Mouse (Mus musculus): Measurements from ENCODE around the gene Pak1ip1. TPM values are rescaled to one million over a fixed set of nuclear protein-coding genes. Genes with fewer than 3 reads are reported as not detected.

The Pak1ip1 gene
- polyA plus RNA-seq, 1 experiment from 2014 or later, result 55.1 TPM

- Histone ChIP-seq H3K4me1 (ENCODE audit: control insufficient read depth, insufficient read depth, low read depth, low read length) (peaks cover 14% of the 10 kb centered on the region), H3K9ac (ENCODE audit: low read depth, low read length) (no peak overlapping the region), H3K36me3 (ENCODE audit: control insufficient read depth, insufficient read depth, low read length) (peaks cover 9% of the 10 kb centered on the region; the same call in 1 of the 2 replicates), H3K27me3 (replicated peaks; ENCODE audit: control insufficient read depth, insufficient read depth, low read length) (no peaks in the 10 kb centered on the region), H3K4me2 (ENCODE audit: low read length) (no peak overlapping the region), H3K4me3 (ENCODE audit: low read length) (no peak overlapping the region), H3K9me3 (ENCODE audit: control insufficient read depth, low read length) (no peaks in the 10 kb centered on the region), H3K27ac (ENCODE audit: low read depth, low read length) (no peak overlapping the region)
- ATAC-seq, result no peak
- WGBS, result 97% methylated on average over 9 of the region's 9 CpGs
These were observed 17.4 kb downstream of the Pak1ip1 start for GRCm38 (mm10) chr13:41018236-41018635.

GRCm38 (mm10) chr13:41018756-41019591, 18.2 kb downstream of the Pak1ip1 start:
- H3K4me2 ChIP-seq (ENCODE audit: low read length), result no peak overlapping the region
- H3K9ac ChIP-seq (ENCODE audit: low read depth, low read length), result no peak overlapping the region
- ATAC-seq, result no peak
- H3K36me3 ChIP-seq (ENCODE audit: control insufficient read depth, insufficient read depth, low read length), result peaks cover 12% of the 10 kb centered on the region; the same call in 1 of the 2 replicates
- 93% methylated on average over 13 of the region's 13 CpGs for WGBS
- H3K9me3 ChIP-seq (ENCODE audit: control insufficient read depth, low read length), result no peaks in the 10 kb centered on the region
- no peak overlapping the region for H3K4me3 ChIP-seq (ENCODE audit: low read length)
- H3K27me3 ChIP-seq (replicated peaks; ENCODE audit: control insufficient read depth, insufficient read depth, low read length), result no peaks in the 10 kb centered on the region
- no peak overlapping the region for H3K27ac ChIP-seq (ENCODE audit: low read depth, low read length)
- peaks cover 14% of the 10 kb centered on the region for H3K4me1 ChIP-seq (ENCODE audit: control insufficient read depth, insufficient read depth, low read depth, low read length)

GRCm38 (mm10) chr13:41020494-41020893, 19.7 kb downstream of the Pak1ip1 start:
- Histone ChIP-seq H3K4me3 (ENCODE audit: low read length) (no peak overlapping the region), H3K36me3 (ENCODE audit: control insufficient read depth, insufficient read depth, low read length) (peaks cover 12% of the 10 kb centered on the region; the same call in 1 of the 2 replicates), H3K4me1 (ENCODE audit: control insufficient read depth, insufficient read depth, low read depth, low read length) (peaks cover 13% of the 10 kb centered on the region), H3K4me2 (ENCODE audit: low read length) (no peak overlapping the region), H3K27ac (ENCODE audit: low read depth, low read length) (no peak overlapping the region), H3K27me3 (replicated peaks; ENCODE audit: control insufficient read depth, insufficient read depth, low read length) (no peaks in the 10 kb centered on the region), H3K9me3 (ENCODE audit: control insufficient read depth, low read length) (no peaks in the 10 kb centered on the region), H3K9ac (ENCODE audit: low read depth, low read length) (no peak overlapping the region)
- ATAC-seq, result no peak
- 73% methylated on average over 7 of the region's 7 CpGs for WGBS

- ATAC-seq, result no peak
- no peak overlapping the region for H3K4me3 ChIP-seq (ENCODE audit: low read length)
- no peaks in the 10 kb centered on the region for H3K9me3 ChIP-seq (ENCODE audit: control insufficient read depth, low read length)
- WGBS, result 90% methylated on average over 6 of the region's 6 CpGs
- H3K27me3 ChIP-seq (replicated peaks; ENCODE audit: control insufficient read depth, insufficient read depth, low read length), result no peaks in the 10 kb centered on the region
- no peak overlapping the region for H3K9ac ChIP-seq (ENCODE audit: low read depth, low read length)
- no peak overlapping the region for H3K27ac ChIP-seq (ENCODE audit: low read depth, low read length)
- H3K36me3 ChIP-seq (ENCODE audit: control insufficient read depth, insufficient read depth, low read length), result peaks cover 12% of the 10 kb centered on the region; the same call in 1 of the 2 replicates
- no peak overlapping the region for H3K4me2 ChIP-seq (ENCODE audit: low read length)
- H3K4me1 ChIP-seq (ENCODE audit: control insufficient read depth, insufficient read depth, low read depth, low read length), result peaks cover 10% of the 10 kb centered on the region
These were observed 20.8 kb downstream of the Pak1ip1 start for GRCm38 (mm10) chr13:41021607-41022006.

GRCm38 (mm10) chr13:41022099-41022498, 21.3 kb downstream of the Pak1ip1 start:
- Histone ChIP-seq H3K27ac (ENCODE audit: low read depth, low read length) (no peak overlapping the region), H3K36me3 (ENCODE audit: control insufficient read depth, insufficient read depth, low read length) (peaks cover 12% of the 10 kb centered on the region; the same call in 1 of the 2 replicates), H3K4me2 (ENCODE audit: low read length) (no peak overlapping the region), H3K9me3 (ENCODE audit: control insufficient read depth, low read length) (no peaks in the 10 kb centered on the region), H3K4me1 (ENCODE audit: control insufficient read depth, insufficient read depth, low read depth, low read length) (peaks cover 6% of the 10 kb centered on the region), H3K4me3 (ENCODE audit: low read length) (no peak overlapping the region), H3K9ac (ENCODE audit: low read depth, low read length) (no peak overlapping the region), H3K27me3 (replicated peaks; ENCODE audit: control insufficient read depth, insufficient read depth, low read length) (no peaks in the 10 kb centered on the region)
- no peak for ATAC-seq
- WGBS, result 82% methylated on average over 13 of the region's 13 CpGs

- Histone ChIP-seq H3K4me1 (ENCODE audit: control insufficient read depth, insufficient read depth, low read depth, low read length) (no peaks in the 10 kb centered on the region), H3K27me3 (replicated peaks; ENCODE audit: control insufficient read depth, insufficient read depth, low read length) (no peaks in the 10 kb centered on the region), H3K9ac (ENCODE audit: low read depth, low read length) (no peak overlapping the region), H3K9me3 (ENCODE audit: control insufficient read depth, low read length) (no peaks in the 10 kb centered on the region), H3K4me3 (ENCODE audit: low read length) (no peak overlapping the region), H3K4me2 (ENCODE audit: low read length) (no peak overlapping the region), H3K36me3 (ENCODE audit: control insufficient read depth, insufficient read depth, low read length) (no peaks in the 10 kb centered on the region), H3K27ac (ENCODE audit: low read depth, low read length) (no peak overlapping the region)
- 87% methylated on average over 5 of the region's 5 CpGs for WGBS
- ATAC-seq, result no peak
These were observed 29.3 kb downstream of the Pak1ip1 start for GRCm38 (mm10) chr13:41030098-41030497.

GRCm38 (mm10) chr13:41042511-41042910, 41.7 kb downstream of the Pak1ip1 start:
- no peaks in the 10 kb centered on the region for H3K27me3 ChIP-seq (replicated peaks; ENCODE audit: control insufficient read depth, insufficient read depth, low read length)
- WGBS, result 94% methylated on average over 4 of the region's 4 CpGs
- H3K4me2 ChIP-seq (ENCODE audit: low read length), result no peak overlapping the region
- no peak for ATAC-seq
- H3K9me3 ChIP-seq (ENCODE audit: control insufficient read depth, low read length), result no peaks in the 10 kb centered on the region
- H3K4me3 ChIP-seq (ENCODE audit: low read length), result no peak overlapping the region
- no peaks in the 10 kb centered on the region for H3K36me3 ChIP-seq (ENCODE audit: control insufficient read depth, insufficient read depth, low read length)
- H3K27ac ChIP-seq (ENCODE audit: low read depth, low read length), result no peak overlapping the region
- H3K9ac ChIP-seq (ENCODE audit: low read depth, low read length), result no peak overlapping the region
- H3K4me1 ChIP-seq (ENCODE audit: control insufficient read depth, insufficient read depth, low read depth, low read length), result no peaks in the 10 kb centered on the region

GRCm38 (mm10) chr13:41045901-41046300, 45.1 kb downstream of the Pak1ip1 start:
- H3K9me3 ChIP-seq (ENCODE audit: control insufficient read depth, low read length), result no peaks in the 10 kb centered on the region
- H3K9ac ChIP-seq (ENCODE audit: low read depth, low read length), result no peak overlapping the region
- ATAC-seq, result no peak
- H3K4me2 ChIP-seq (ENCODE audit: low read length), result no peak overlapping the region
- H3K27me3 ChIP-seq (replicated peaks; ENCODE audit: control insufficient read depth, insufficient read depth, low read length), result no peaks in the 10 kb centered on the region
- no peak overlapping the region for H3K4me3 ChIP-seq (ENCODE audit: low read length)
- no peak overlapping the region for H3K27ac ChIP-seq (ENCODE audit: low read depth, low read length)
- H3K36me3 ChIP-seq (ENCODE audit: control insufficient read depth, insufficient read depth, low read length), result no peaks in the 10 kb centered on the region
- H3K4me1 ChIP-seq (ENCODE audit: control insufficient read depth, insufficient read depth, low read depth, low read length), result no peaks in the 10 kb centered on the region
- WGBS, result 94% methylated on average over 8 of the region's 8 CpGs

- Histone ChIP-seq H3K36me3 (ENCODE audit: control insufficient read depth, insufficient read depth, low read length) (no peaks in the 10 kb centered on the region), H3K9ac (ENCODE audit: low read depth, low read length) (no peak overlapping the region), H3K27ac (ENCODE audit: low read depth, low read length) (no peak overlapping the region), H3K27me3 (replicated peaks; ENCODE audit: control insufficient read depth, insufficient read depth, low read length) (no peaks in the 10 kb centered on the region), H3K4me2 (ENCODE audit: low read length) (no peak overlapping the region), H3K9me3 (ENCODE audit: control insufficient read depth, low read length) (no peaks in the 10 kb centered on the region), H3K4me3 (ENCODE audit: low read length) (no peak overlapping the region), H3K4me1 (ENCODE audit: control insufficient read depth, insufficient read depth, low read depth, low read length) (no peaks in the 10 kb centered on the region)
- no peak for ATAC-seq
- WGBS, result 88% methylated on average over 6 of the region's 6 CpGs
These were observed 46.5 kb downstream of the Pak1ip1 start for GRCm38 (mm10) chr13:41047280-41047679.
